Mouse (Mus musculus) midbrain, embryonic 16.5 days (tissue): Measurements from ENCODE around the gene Olfr455. TPM values are rescaled to one million over a fixed set of nuclear protein-coding genes. Genes with fewer than 3 reads are reported as not detected.

Source experiments
- ATAC-seq: fragments of 200-750 bp; cut with Nextera tagmentation; 2 replicates; pipeline ENCODE4 v1.8.0; 2017; ENCODE audit warnings: moderate TSS enrichment
- H3K27ac ChIP-seq: fragments of 300-500 bp; sonication (generic); 2 replicates; pipeline ENCODE4 v1.5.1; 2014; ENCODE audit warnings: mild to moderate bottlenecking, low read length, mixed read lengths
- H3K27me3 ChIP-seq: fragments of 300-500 bp; sonication (generic); 2 replicates; pipeline ENCODE4 v1.6.1; 2014; ENCODE audit warnings: low read depth, low read length, mixed read lengths; ENCODE audit not compliant: control insufficient read depth, insufficient read depth
- H3K36me3 ChIP-seq: fragments of 300-500 bp; sonication (generic); 2 replicates; pipeline ENCODE4 v1.6.1; 2014; ENCODE audit warnings: mild to moderate bottlenecking, low read length, moderate library complexity, mixed read lengths; ENCODE audit not compliant: control insufficient read depth, insufficient read depth
- H3K4me1 ChIP-seq: fragments of 300-500 bp; sonication (generic); 2 replicates; pipeline ENCODE4 v1.6.1; 2014; ENCODE audit warnings: mild to moderate bottlenecking, low read length, mixed read lengths; ENCODE audit not compliant: control insufficient read depth, insufficient read depth
- H3K4me2 ChIP-seq: fragments of 300-500 bp; sonication (generic); 2 replicates; pipeline ENCODE4 v1.6.1; 2014; ENCODE audit warnings: mild to moderate bottlenecking, low read length, mixed read lengths
- H3K4me3 ChIP-seq: fragments of 300-500 bp; sonication (generic); 2 replicates; pipeline ENCODE4 v1.5.1; 2014; ENCODE audit warnings: low read depth, mild to moderate bottlenecking, low read length, moderate library complexity, mixed read lengths
- H3K9ac ChIP-seq: fragments of 300-500 bp; sonication (generic); 2 replicates; pipeline ENCODE4 v1.6.1; 2014; ENCODE audit warnings: low read depth, low read length, mixed read lengths
- H3K9me3 ChIP-seq: fragments of 300-500 bp; sonication (generic); replicated peaks from 2 replicates; pipeline ENCODE4 v1.6.1; 2014; ENCODE audit warnings: mild to moderate bottlenecking, low read length, mixed read lengths; ENCODE audit not compliant: control insufficient read depth, poor library complexity, severe bottlenecking
- WGBS: fragments of 180-500 bp; shearing (Covaris S2); extraction: QIAGEN DNeasy Blood & Tissue Kit; methylation state at CpG from one replicate; pipeline ENCODE4 v1.1.7; 2014; 5-methylcytosine and 5-hydroxymethylcytosine counted together
- polyA plus RNA-seq: library from polyadenylated mRNA; unstranded; fragments of >200 nt; fragmentation: Nextera tagmentation; extraction: Ambion mirVana; gene quantifications from 2 replicates; pipeline ENCODE4 v1.2.1, GENCODE M21; 2015

The Olfr455 gene
- polyA plus RNA-seq, 1 experiment from 2014 or later = not detected

DNA sequence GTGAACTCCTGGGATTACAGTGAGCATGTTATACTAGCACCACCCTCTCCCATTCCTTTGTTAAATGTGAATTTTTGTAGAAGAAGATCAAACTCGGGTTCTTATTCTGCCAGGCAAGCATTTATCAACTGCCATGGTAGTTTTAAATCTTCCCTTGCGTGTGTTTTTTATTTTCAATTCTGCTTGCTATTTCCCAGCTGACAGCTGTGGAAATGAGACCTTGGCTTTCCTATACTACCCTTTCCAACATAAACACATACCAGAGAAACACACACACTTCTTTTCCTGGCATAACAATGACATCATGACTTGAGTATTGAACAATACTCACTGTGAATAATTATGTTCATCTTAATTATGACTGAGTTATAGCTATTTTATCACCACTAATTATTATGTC lies 14.9 kb upstream of the Olfr455 start:
- no peaks in the 10 kb centered on the region for H3K36me3 ChIP-seq
- H3K27ac ChIP-seq = no peak overlapping the region
- H3K9ac ChIP-seq = no peak overlapping the region
- no peak overlapping the region for H3K4me3 ChIP-seq
- 71% methylated on average over 2 of the region's 2 CpGs for WGBS
- no peak overlapping the region for H3K4me2 ChIP-seq
- ATAC-seq = no peak
- H3K4me1 ChIP-seq = no peaks in the 10 kb centered on the region
- H3K27me3 ChIP-seq = no peaks in the 10 kb centered on the region
- no peaks in the 10 kb centered on the region for H3K9me3 ChIP-seq

DNA sequence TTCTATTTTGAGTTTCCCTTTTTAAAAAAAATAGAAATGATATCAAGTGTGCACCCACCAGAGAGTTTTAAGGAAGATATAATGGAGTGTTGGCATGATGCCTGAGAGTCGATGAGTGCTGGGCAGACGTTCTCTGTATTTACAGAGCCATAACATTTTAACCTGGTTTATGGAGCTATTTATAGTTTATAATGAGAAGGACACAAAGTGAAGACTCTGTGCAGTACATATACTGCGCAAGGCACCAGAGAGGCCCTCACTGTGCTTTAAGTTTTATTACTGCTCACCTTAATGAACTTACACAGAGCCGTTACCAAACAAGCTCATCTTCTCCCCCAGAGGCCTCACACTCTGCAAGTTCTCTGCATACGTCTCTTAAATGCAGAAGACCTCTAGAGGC lies 13.5 kb upstream of the Olfr455 start:
- H3K36me3 ChIP-seq = no peaks in the 10 kb centered on the region

DNA sequence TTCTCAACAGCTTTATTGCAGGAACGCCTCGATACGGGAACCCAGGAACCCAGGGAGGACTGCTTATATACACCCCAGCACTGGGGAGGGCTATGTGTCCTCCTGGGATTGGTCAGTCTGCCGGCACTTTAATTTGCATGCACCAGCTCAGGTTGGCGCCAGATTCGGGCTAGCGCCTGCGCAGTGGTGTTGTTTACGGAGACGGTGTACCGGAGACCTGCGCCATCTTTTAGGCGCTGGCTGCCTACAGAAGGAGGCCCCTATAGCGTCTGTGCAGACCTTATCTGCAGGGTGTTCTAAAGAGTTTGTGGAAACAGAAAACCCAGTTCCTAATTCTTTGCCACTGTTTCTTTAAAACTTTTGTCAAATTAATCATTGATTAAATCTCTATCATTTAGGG lies 11.3 kb upstream of the Olfr455 start:
- no peak for ATAC-seq
- H3K4me1 ChIP-seq = no peaks in the 10 kb centered on the region
- no peak overlapping the region for H3K4me3 ChIP-seq
- no peaks in the 10 kb centered on the region for H3K27me3 ChIP-seq
- 96% methylated on average over 14 of the region's 14 CpGs for WGBS
- H3K9ac ChIP-seq = no peak overlapping the region
- H3K9me3 ChIP-seq = no peaks in the 10 kb centered on the region
- H3K36me3 ChIP-seq = no peaks in the 10 kb centered on the region
- H3K27ac ChIP-seq = no peak overlapping the region
- H3K4me2 ChIP-seq = no peak overlapping the region

More for the DNA sequence above, 13.5 kb upstream of the Olfr455 start:
- ATAC-seq = no peak
- no peak overlapping the region for H3K9ac ChIP-seq
- H3K4me2 ChIP-seq = no peak overlapping the region
- no peaks in the 10 kb centered on the region for H3K4me1 ChIP-seq
- H3K27ac ChIP-seq = no peak overlapping the region
- 82% methylated on average over 5 of the region's 5 CpGs for WGBS
- H3K9me3 ChIP-seq = no peaks in the 10 kb centered on the region
- no peaks in the 10 kb centered on the region for H3K27me3 ChIP-seq
- H3K4me3 ChIP-seq = no peak overlapping the region

DNA sequence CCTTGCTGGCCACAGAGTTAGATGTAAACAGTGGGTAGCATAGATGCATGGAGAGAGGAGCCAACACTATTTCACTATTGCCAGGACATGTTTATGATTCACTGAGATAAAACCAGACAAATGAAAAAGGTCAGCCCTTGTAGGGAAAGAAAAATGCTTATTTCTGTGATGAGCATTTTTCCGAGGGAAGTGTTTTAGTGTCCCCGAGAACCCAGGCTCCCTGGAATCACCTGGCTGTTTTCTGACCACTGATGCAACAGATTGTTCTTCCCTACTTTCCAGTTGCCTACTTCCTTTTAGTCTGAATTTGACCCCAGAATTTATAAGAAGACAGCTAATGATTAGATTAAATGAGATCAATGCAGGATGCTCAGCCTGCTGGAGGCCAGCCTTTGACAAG lies 1.2 kb downstream of the Olfr455 start:
- 94% methylated on average over 2 of the region's 2 CpGs for WGBS
- Histone ChIP-seq H3K27ac (peak overlapping the region; percentile 4; the same call in 1 of the 2 replicates), H3K4me1 (peaks cover 5% of the 10 kb centered on the region), H3K9me3 (no peaks in the 10 kb centered on the region), H3K27me3 (no peaks in the 10 kb centered on the region), H3K36me3 (no peaks in the 10 kb centered on the region), H3K9ac (no peak overlapping the region), H3K4me2 (no peak overlapping the region), H3K4me3 (no peak overlapping the region)
- ATAC-seq = no peak

DNA sequence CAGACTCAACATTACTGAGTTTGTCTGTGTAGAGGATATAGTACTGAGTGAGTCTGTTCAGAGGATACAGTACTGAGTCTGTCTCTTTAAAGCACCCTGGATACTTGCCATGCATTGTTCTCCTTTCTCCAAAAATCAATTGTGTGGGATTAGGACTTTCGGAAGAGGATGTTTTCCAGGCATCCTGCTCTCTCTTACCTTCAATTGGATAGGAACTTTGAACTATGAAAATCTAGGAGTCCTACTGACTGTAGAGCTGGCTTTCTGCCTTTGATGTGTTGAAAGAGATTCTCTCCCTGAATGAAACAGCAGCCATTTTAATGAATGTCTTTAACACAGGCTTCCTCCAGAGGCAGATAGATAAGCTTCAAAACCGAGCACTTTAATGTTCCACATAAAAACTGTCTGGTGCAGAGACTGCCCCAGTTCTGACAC lies 1.9 kb downstream of the Olfr455 start:
- no peak overlapping the region for H3K4me3 ChIP-seq
- H3K9ac ChIP-seq = no peak overlapping the region
- H3K4me1 ChIP-seq = peaks cover 5% of the 10 kb centered on the region
- no peaks in the 10 kb centered on the region for H3K9me3 ChIP-seq
- no peaks in the 10 kb centered on the region for H3K27me3 ChIP-seq
- H3K4me2 ChIP-seq = no peak overlapping the region
- H3K36me3 ChIP-seq = no peaks in the 10 kb centered on the region
- 35% methylated on average over 2 of the region's 2 CpGs for WGBS
- peak; percentile 79 for ATAC-seq
- no peak overlapping the region for H3K27ac ChIP-seq

DNA sequence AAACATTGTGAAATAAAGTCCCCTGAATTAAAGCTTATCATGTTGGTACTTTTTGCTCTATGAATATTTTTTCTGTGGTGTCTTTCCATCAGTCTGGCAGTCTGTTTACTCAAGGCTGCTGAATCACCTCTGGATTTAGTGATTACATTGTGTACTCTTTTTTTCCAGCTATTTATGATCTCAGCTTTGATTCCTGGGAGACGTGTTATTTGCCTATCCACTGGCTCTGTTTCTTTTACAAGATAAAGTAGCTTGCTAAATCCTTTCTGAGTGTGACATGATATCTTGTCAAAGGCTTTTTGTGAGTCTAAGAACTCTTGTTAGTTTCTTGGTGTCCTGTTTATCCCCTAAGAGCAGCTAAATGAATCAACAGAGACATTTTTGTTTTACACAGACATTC lies 2.5 kb downstream of the Olfr455 start:
- 27% methylated on average over 1 of the region's 1 CpGs for whole genome bisulfite sequencing

DNA sequence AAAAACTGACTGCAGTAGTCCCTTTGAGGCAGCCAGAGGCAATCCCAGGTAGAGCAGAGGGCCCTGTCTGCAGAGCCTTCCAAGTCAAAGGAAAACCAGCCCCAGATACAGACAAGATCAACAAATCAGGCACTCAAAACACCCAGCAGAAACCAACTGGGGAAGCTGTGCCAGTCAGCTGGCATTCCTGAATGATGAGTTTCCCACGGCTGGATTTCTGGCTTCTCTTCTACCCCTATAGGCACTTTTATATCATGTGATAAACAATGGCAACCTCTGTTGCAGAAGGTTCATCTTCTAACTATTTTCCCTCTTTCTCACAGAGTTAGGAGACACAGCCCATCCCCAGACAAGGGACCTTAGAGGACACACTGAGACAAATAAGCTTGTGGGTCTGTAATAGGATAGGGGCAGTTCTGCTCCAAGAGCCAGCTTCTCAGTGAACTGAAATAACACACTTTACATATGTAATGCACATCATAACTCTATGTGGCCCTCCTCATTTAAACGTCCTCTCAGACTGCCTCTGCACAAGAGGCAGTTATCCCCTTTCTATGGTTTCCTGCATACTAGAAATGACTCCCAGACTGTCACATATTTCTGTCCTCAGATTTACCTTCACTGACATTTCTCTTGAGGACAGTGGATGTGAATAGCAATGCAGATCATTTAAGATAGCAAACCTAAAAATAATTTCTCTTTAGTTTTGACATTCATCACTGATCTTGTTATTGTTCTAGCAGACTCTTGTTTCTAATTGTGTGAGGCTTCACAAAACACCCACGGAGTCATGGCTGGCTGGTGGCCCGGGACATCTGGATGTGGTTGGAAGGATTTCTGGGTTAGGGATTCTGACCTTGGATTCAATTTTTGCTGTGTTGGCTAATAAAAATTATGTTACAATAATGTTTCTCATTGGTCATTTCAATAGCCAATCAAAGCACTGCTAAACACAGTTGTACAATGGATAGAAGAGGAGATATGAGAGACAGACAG lies 5.1 kb downstream of the Olfr455 start:
- Histone ChIP-seq H3K36me3 (no peaks in the 10 kb centered on the region), H3K4me2 (no peak overlapping the region), H3K27me3 (no peaks in the 10 kb centered on the region), H3K4me3 (no peak overlapping the region), H3K4me1 (peaks cover 5% of the 10 kb centered on the region), H3K27ac (no peak overlapping the region), H3K9ac (no peak overlapping the region), H3K9me3 (no peaks in the 10 kb centered on the region)
- 75% methylated on average over 4 of the region's 4 CpGs for WGBS
- no peak for ATAC-seq

More for the DNA sequence above, 2.5 kb downstream of the Olfr455 start:
- H3K9ac ChIP-seq = no peak overlapping the region
- no peaks in the 10 kb centered on the region for H3K9me3 ChIP-seq
- no peaks in the 10 kb centered on the region for H3K27me3 ChIP-seq
- no peaks in the 10 kb centered on the region for H3K36me3 ChIP-seq
- peaks cover 5% of the 10 kb centered on the region for H3K4me1 ChIP-seq
- no peak for ATAC-seq
- H3K4me3 ChIP-seq = no peak overlapping the region
- no peak overlapping the region for H3K27ac ChIP-seq
- H3K4me2 ChIP-seq = no peak overlapping the region

DNA sequence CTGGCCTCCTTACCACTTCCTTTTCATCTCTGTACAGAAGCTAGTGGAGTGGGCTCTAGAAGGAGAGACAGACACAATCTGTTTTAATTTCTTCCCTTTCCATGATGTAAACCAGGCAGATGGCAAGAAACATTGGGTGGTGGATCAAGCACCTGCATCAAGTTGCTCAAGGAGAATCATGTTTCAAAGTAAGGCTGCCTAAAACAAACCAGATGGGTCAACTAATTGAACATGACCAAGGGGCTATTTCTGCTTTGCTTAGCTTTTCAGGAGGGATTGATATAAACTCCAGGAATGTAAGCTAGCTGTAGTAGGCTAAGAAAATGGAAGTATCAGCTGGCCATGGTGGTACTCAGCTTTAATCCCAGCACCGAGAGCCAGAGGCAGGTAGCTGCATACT lies 6.7 kb downstream of the Olfr455 start:
- Histone ChIP-seq H3K9me3 (no peaks in the 10 kb centered on the region), H3K36me3 (no peaks in the 10 kb centered on the region), H3K27me3 (no peaks in the 10 kb centered on the region), H3K4me3 (no peak overlapping the region), H3K4me1 (peaks cover 5% of the 10 kb centered on the region), H3K9ac (no peak overlapping the region), H3K27ac (no peak overlapping the region), H3K4me2 (no peak overlapping the region)
- ATAC-seq = no peak
- 93% methylated on average over 1 of the region's 1 CpGs for WGBS

DNA sequence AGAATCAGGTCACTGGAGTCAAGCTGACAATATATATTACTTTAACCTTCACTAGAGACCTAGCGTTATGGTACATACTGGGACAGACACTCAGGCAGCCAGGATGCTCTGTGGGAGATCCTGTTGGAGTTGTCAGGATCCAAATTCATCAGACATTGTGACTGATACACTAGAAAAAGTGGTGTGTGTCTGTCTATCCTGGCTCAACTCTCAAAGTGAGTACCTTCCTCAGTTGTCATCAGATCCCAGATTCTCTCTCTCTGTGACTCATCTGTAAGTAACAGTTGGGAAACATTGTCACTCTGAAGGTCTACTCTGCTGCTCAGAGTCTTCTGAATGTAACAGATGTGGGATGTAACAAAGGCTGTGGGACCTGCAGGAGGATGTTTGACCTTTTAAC lies 7.7 kb downstream of the Olfr455 start:
- ATAC-seq = no peak
- Histone ChIP-seq H3K4me1 (no peaks in the 10 kb centered on the region), H3K36me3 (no peaks in the 10 kb centered on the region), H3K9me3 (no peaks in the 10 kb centered on the region), H3K9ac (no peak overlapping the region), H3K27me3 (no peaks in the 10 kb centered on the region), H3K4me3 (no peak overlapping the region), H3K4me2 (no peak overlapping the region), H3K27ac (no peak overlapping the region)
- WGBS = 94% methylated on average over 1 of the region's 1 CpGs
